Mouse (Mus musculus) hindbrain, embryonic 14.5 days (tissue): ENCODE measurements around the gene Tlk1. TPM values are rescaled to one million over a fixed set of nuclear protein-coding genes. Genes with fewer than 3 reads are reported as not detected.

Source experiments
- ATAC-seq: fragments of 200-750 bp; cut with Nextera tagmentation; 2 replicates; pipeline ENCODE4 v1.8.0; 2017; ENCODE audit warnings: moderate number of reproducible peaks, mild to moderate bottlenecking, moderate TSS enrichment, moderate library complexity; ENCODE audit not compliant: low FRiP score
- DNase-seq: peaks from one replicate; pipeline ENCODE4 v3.0.0-alpha.2; 2015; ENCODE audit warnings: low spot score
- H3K27ac ChIP-seq: fragments of 300-500 bp; sonication (generic); 2 replicates; pipeline ENCODE4 v1.5.1; 2014; ENCODE audit warnings: mild to moderate bottlenecking, moderate library complexity
- H3K27me3 ChIP-seq: fragments of 300-500 bp; sonication (generic); 2 replicates; pipeline ENCODE4 v1.6.1; 2014; ENCODE audit warnings: mild to moderate bottlenecking, low read length, mixed read lengths; ENCODE audit not compliant: control insufficient read depth, insufficient read depth
- H3K36me3 ChIP-seq: fragments of 300-500 bp; sonication (generic); replicated peaks from 2 replicates; pipeline ENCODE4 v1.6.1; 2014; ENCODE audit not compliant: control insufficient read depth, insufficient read depth
- H3K4me1 ChIP-seq: fragments of 300-500 bp; sonication (generic); replicated peaks from 2 replicates; pipeline ENCODE4 v1.6.1; 2014; ENCODE audit warnings: antibody characterized with exemption, low read length, mixed read lengths; ENCODE audit not compliant: control insufficient read depth, insufficient read depth
- H3K4me2 ChIP-seq: fragments of 300-500 bp; sonication (generic); replicated peaks from 2 replicates; pipeline ENCODE4 v1.6.1; 2014; ENCODE audit warnings: mild to moderate bottlenecking, moderate library complexity
- H3K4me3 ChIP-seq: fragments of 300-500 bp; sonication (generic); replicated peaks from 2 replicates; pipeline ENCODE4 v1.5.1; 2014; ENCODE audit warnings: mild to moderate bottlenecking, low read length
- H3K9ac ChIP-seq: fragments of 300-500 bp; sonication (generic); 2 replicates; pipeline ENCODE4 v1.6.1; 2014
- H3K9me3 ChIP-seq: fragments of 300-500 bp; sonication (generic); 2 replicates; pipeline ENCODE4 v1.6.1; 2016; ENCODE audit warnings: low read length; ENCODE audit not compliant: control insufficient read depth
- WGBS: fragments of 180-500 bp; shearing (Covaris S2); extraction: QIAGEN DNeasy Blood & Tissue Kit; methylation state at CpG from one replicate; pipeline ENCODE4 v1.1.7; 2014; 5-methylcytosine and 5-hydroxymethylcytosine counted together
- polyA plus RNA-seq: library from polyadenylated mRNA; unstranded; fragments of >200 nt; fragmentation: Nextera tagmentation; extraction: Ambion mirVana; gene quantifications from 2 replicates; pipeline ENCODE4 v1.2.1, GENCODE M21; 2014

Tlk1 gene
- polyA plus RNA-seq, 1 experiment from 2014 or later: 29.9 TPM

DNA sequence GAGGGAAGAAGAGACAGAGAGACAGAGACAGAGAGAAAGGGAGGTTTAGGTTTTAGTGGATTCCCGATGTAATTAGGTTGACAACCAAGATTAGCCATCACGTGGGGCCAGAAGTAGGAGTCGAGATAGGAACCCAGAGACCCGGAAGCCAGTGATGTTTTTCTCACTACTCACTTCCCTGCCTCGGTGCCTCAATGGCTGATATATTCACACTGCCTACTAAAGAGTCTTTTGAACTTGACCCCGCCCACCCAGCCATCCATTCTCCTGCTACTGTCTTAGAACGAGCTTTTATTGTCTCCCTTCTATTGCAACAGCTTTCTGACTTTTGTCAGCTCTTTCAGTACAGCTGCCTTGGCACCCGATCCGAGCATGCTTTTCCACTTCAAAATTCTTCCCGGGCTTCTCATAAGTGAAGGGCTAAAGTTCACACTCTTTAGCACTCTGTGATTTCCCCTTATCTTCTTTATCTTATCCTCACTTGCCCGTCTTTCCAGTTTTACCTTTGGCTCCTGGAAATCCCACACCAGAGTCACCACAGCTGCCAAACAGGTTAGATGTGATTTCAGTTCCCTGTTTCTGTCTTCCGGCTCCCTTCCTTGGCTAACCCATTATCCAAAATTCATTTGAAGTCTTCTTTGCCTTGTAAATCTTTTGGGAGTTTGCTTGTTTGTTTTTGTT is 13.1 kb upstream of the Tlk1 start:
- WGBS: 31% methylated on average over 12 of the region's 12 CpGs
- peak overlapping the region; percentile 7; the same call in 1 of the 2 replicates for H3K4me2 ChIP-seq
- no peak for ATAC-seq

GRCm38 (mm10) chr2:70836306-70836651 is 10.8 kb upstream of the Tlk1 start:
- 71% methylated on average over 4 of the region's 4 CpGs for WGBS
- Histone ChIP-seq H3K9me3 (no peaks in the 10 kb centered on the region), H3K36me3 (no peaks in the 10 kb centered on the region), H3K4me1 (no peaks in the 10 kb centered on the region), H3K4me3 (no peak overlapping the region), H3K27ac (no peak overlapping the region), H3K4me2 (no peak overlapping the region), H3K27me3 (no peaks in the 10 kb centered on the region), H3K9ac (no peak overlapping the region)
- ATAC-seq: no peak
- DNase-seq: no peak

More for the DNA sequence above, 13.1 kb upstream of the Tlk1 start:
- Histone ChIP-seq H3K36me3 (no peaks in the 10 kb centered on the region), H3K27ac (no peak overlapping the region), H3K9ac (no peak overlapping the region), H3K9me3 (no peaks in the 10 kb centered on the region), H3K4me1 (no peaks in the 10 kb centered on the region), H3K4me3 (no peak overlapping the region), H3K27me3 (no peaks in the 10 kb centered on the region)
- DNase-seq: no peak

DNA sequence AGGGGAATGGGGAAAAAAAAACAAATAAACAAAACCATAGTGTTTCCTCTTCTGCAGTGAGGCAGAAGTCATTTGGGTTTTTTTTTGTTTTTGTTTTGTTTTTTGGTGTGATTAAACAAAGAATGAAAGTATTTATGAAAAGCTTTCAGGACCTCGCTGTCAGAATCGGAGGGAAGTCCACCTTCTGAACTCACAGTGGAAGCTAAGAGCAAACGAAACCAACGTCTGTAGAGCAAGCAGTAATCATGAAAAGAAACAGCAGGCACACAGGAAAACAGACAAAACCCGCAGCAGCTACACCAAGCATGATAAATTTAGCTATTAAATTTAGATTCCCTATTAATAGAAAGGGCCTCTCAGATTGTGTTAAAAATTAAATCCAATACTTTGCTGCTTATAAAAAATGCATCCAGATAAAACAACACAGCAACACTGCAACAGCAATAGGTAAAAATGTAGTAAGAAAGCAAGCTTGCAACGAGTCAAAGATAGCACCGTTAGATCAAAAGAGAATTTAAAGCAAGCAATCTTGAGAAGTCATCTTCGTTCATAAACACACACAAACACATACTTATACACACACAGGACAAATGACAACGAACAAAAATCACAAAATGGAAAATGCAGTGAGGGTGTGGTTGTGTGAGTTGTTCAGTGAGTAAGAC is 10.2 kb upstream of the Tlk1 start:
- DNase-seq (no peak), ATAC-seq (no peak)
- H3K27ac ChIP-seq: no peak overlapping the region
- no peak overlapping the region for H3K9ac ChIP-seq
- no peaks in the 10 kb centered on the region for H3K9me3 ChIP-seq
- H3K36me3 ChIP-seq: no peaks in the 10 kb centered on the region
- WGBS: 76% methylated on average over 9 of the region's 9 CpGs
- no peaks in the 10 kb centered on the region for H3K27me3 ChIP-seq
- H3K4me2 ChIP-seq: no peak overlapping the region
- H3K4me3 ChIP-seq: no peak overlapping the region
- no peaks in the 10 kb centered on the region for H3K4me1 ChIP-seq

DNA sequence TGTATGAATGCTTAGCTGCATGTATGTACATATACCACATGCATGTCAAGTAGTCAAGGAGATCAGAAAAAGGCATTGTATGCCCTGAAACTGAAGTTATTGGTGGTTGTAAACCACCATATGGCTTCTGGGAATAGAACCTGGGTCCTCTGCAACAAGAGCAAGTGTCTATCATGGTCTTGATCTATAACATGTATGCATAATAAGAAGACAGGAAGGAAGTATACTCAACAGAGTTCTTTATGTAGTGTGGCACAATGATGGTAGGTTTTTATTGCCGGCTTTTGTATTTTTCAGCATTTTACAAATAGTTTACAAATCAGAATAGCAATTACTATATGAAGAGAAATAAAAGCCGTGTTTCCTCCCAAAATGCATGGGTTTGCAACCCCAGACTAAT is 9.7 kb upstream of the Tlk1 start:
- Histone ChIP-seq H3K27ac (no peak overlapping the region), H3K4me1 (no peaks in the 10 kb centered on the region), H3K9me3 (no peaks in the 10 kb centered on the region), H3K4me3 (no peak overlapping the region), H3K9ac (no peak overlapping the region), H3K27me3 (no peaks in the 10 kb centered on the region), H3K36me3 (no peaks in the 10 kb centered on the region), H3K4me2 (no peak overlapping the region)
- ATAC-seq: no peak
- 92% methylated on average over 2 of the region's 2 CpGs for WGBS
- DNase-seq: no peak

- Histone ChIP-seq H3K4me2 (no peak overlapping the region), H3K27ac (no peak overlapping the region)
These were observed 7.7 kb upstream of the Tlk1 start for GRCm38 (mm10) chr2:70833261-70833660.

DNA sequence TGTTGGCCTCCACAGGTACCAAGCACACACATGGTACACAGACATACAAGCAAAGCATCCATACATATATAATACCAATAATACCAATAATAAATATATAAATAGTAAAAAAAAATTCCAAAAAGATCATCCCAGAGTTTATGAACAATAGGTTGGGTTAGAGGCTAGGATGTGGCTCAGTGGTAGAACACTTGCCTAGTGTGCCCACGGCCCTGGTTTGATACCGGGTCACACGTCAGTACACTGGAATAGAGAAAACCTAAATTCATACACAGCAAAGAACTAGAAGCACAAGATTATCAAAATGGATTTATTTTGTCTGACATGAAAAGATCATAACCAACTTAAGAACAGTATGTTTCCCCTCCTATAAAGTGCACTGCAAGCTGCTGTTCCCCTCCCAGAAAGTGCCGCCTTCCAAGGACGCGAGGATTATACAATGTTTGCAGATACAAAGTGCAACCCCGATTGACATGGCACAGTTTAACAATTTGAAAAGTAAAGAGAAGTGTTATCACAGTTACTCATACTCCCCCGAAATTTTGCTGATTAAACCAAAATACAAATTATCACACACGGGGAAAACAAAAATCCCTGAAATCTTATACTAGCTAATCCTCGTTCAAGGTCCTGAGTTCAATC is 6.3 kb upstream of the Tlk1 start:
- no peak for DNase-seq
- Histone ChIP-seq H3K36me3 (no peaks in the 10 kb centered on the region), H3K9ac (no peak overlapping the region), H3K27me3 (no peaks in the 10 kb centered on the region), H3K27ac (no peak overlapping the region), H3K4me2 (no peak overlapping the region), H3K4me3 (no peak overlapping the region), H3K4me1 (no peaks in the 10 kb centered on the region), H3K9me3 (no peaks in the 10 kb centered on the region)
- 92% methylated on average over 10 of the region's 10 CpGs for WGBS
- no peak for ATAC-seq

More at GRCm38 (mm10) chr2:70833261-70833660, 7.7 kb upstream of the Tlk1 start:
- Histone ChIP-seq H3K9ac (no peak overlapping the region), H3K27me3 (no peaks in the 10 kb centered on the region), H3K36me3 (no peaks in the 10 kb centered on the region), H3K4me1 (no peaks in the 10 kb centered on the region), H3K9me3 (no peaks in the 10 kb centered on the region), H3K4me3 (no peak overlapping the region)
- WGBS: 63% methylated on average over 1 of the region's 1 CpGs
- ATAC-seq: no peak
- DNase-seq: no peak

DNA sequence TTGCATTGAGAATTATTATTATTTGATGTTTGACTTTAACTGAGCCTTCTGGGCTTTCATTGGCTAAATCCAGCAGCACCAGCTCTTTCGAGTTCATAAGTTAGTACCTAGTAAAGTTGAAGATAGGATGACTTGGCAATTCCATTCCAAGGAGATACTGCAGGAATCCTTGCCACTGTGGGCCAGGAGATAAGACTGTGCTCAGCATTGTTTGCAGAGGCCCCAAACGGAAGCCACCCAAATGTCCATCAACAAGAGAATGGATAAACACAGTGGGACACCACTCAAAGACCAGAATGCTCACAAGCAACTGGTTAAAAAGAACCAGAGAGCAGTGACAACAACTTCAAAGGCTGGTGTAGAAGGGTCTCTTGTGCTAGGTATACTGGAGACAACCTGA is 5.2 kb upstream of the Tlk1 start:
- Histone ChIP-seq H3K9ac (no peak overlapping the region), H3K9me3 (no peaks in the 10 kb centered on the region), H3K27ac (no peak overlapping the region), H3K27me3 (no peaks in the 10 kb centered on the region), H3K4me1 (no peaks in the 10 kb centered on the region), H3K36me3 (no peaks in the 10 kb centered on the region), H3K4me2 (no peak overlapping the region), H3K4me3 (no peak overlapping the region)
- DNase-seq: no peak
- 57% methylated on average over 2 of the region's 2 CpGs for WGBS
- ATAC-seq: no peak

DNA sequence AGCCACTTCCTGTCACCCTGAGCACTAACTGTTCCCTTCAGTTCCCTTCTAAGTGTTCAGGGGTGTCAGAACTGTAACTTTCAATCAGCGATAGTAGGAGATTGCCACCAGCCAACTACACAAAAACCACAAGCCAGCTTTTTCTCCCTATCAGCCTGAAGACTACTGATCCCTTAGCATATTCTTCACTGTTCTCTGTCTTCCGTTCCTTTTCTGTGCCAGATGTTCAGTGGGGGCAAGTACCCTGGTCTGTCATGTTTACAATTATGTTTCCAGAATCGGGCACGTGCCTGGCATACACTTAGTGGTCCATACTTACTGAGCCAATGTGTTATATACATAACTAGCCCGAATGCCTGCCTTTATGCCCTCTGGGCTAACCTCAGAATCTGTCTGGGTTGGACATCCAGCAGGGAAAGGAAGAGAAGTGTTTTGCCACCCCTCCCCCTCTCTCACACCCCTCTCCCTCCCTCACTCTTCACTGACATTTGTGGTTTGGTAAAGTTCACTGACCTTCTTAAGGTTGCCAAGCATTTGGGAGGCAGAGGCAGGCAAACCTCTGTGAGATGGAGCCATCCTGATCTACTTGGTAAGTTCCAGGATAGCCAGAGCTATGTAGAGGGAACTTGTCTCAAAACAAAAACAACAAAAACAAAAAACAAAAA is 4.5 kb upstream of the Tlk1 start:
- no peak overlapping the region for H3K4me3 ChIP-seq
- 89% methylated on average over 5 of the region's 5 CpGs for WGBS
- DNase-seq (no peak), ATAC-seq (no peak)
- H3K4me1 ChIP-seq: no peaks in the 10 kb centered on the region
- no peak overlapping the region for H3K4me2 ChIP-seq
- H3K9ac ChIP-seq: no peak overlapping the region
- H3K27me3 ChIP-seq: no peaks in the 10 kb centered on the region
- H3K27ac ChIP-seq: no peak overlapping the region
- H3K36me3 ChIP-seq: no peaks in the 10 kb centered on the region
- H3K9me3 ChIP-seq: no peaks in the 10 kb centered on the region

GRCm38 (mm10) chr2:70827780-70828179 is 2.3 kb upstream of the Tlk1 start:
- ATAC-seq (no peak), DNase-seq (no peak)
- Histone ChIP-seq H3K27ac (no peak overlapping the region), H3K27me3 (no peaks in the 10 kb centered on the region), H3K4me1 (peaks cover 10% of the 10 kb centered on the region), H3K4me2 (no peak overlapping the region), H3K4me3 (no peak overlapping the region), H3K36me3 (no peaks in the 10 kb centered on the region), H3K9me3 (no peaks in the 10 kb centered on the region), H3K9ac (no peak overlapping the region)
- WGBS: 87% methylated on average over 8 of the region's 8 CpGs
